Mouse (Mus musculus): ENCODE data around the gene Rnd1.

DNA sequence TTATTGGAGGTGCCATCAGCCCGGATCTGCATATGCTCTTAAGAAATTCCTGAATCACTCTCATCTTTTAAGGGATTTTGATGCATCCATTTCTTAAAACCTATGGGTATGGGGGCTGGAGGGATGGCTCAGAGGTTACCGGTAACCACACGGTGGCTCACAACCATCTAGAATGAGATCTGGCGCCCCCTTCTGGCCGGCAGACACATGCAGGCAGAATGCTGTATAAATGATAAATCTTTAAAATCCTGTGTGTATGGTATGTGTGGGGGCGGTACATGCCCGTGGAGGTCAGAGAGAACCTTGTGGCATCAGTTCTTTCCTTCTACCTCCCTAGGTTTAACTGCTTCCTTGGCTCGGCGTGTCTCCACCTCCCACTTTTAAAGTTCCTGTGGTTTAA lies 33.2 kb upstream of the Rnd1 start:
- TF ChIP-seq CTCF (IDR thresholded peaks at IDR 0.05; ENCODE audit: insufficient read depth, low read depth, low read length) (peak; percentile 51), POLR2A (IDR thresholded peaks at IDR 0.05; ENCODE audit: insufficient read depth, low read depth, low read length) (no peak)

All from olfactory bulb, adult 2 months (tissue).